Mouse (Mus musculus) forebrain, embryonic 14.5 days (tissue): ENCODE measurements around the gene Upp2. TPM values are rescaled to one million over a fixed set of nuclear protein-coding genes. Genes with fewer than 3 reads are reported as not detected.
A peak's percentile ranks its signal among the peaks of the same experiment; 100 is the strongest.

ENCODE experiments used
- ATAC-seq: fragments of 200-750 bp; cut with Nextera tagmentation; 2 replicates; pipeline ENCODE4 v1.8.0; 2017; ENCODE audit warnings: mild to moderate bottlenecking, moderate library complexity
- DNase-seq: peaks from one replicate; pipeline ENCODE4 v3.0.0-alpha.2; 2015; ENCODE audit warnings: low spot score
- H3K27ac ChIP-seq: fragments of 300-500 bp; sonication (generic); 2 replicates; pipeline ENCODE4 v1.5.1; 2014; ENCODE audit warnings: low read depth, mild to moderate bottlenecking, control low read depth, low read length, moderate library complexity
- H3K27me3 ChIP-seq: fragments of 300-500 bp; sonication (generic); replicated peaks from 2 replicates; pipeline ENCODE4 v1.6.1; 2014; ENCODE audit warnings: low read length, control low read depth, mixed read lengths; ENCODE audit not compliant: control insufficient read depth, insufficient read depth
- H3K36me3 ChIP-seq: fragments of 300-500 bp; sonication (generic); 2 replicates; pipeline ENCODE4 v1.6.1; 2014; ENCODE audit warnings: low read length, control low read depth; ENCODE audit not compliant: control insufficient read depth, insufficient read depth
- H3K4me1 ChIP-seq: fragments of 300-500 bp; sonication (generic); 2 replicates; pipeline ENCODE4 v1.6.1; 2014; ENCODE audit warnings: antibody characterized with exemption, low read length, control low read depth; ENCODE audit not compliant: control insufficient read depth, insufficient read depth
- H3K4me2 ChIP-seq: fragments of 300-500 bp; sonication (generic); 2 replicates; pipeline ENCODE4 v1.6.1; 2014; ENCODE audit warnings: mild to moderate bottlenecking, control low read depth, low read length
- H3K4me3 ChIP-seq: fragments of 300-500 bp; sonication (generic); 2 replicates; pipeline ENCODE4 v1.5.1; 2014; ENCODE audit warnings: low read depth, low read length, control low read depth
- H3K9ac ChIP-seq: fragments of 300-500 bp; sonication (generic); 2 replicates; pipeline ENCODE4 v1.6.1; 2014; ENCODE audit warnings: mild to moderate bottlenecking, low read length, control low read depth, moderate library complexity
- H3K9me3 ChIP-seq: fragments of 300-500 bp; sonication (generic); replicated peaks from 2 replicates; pipeline ENCODE4 v1.6.1; 2016; ENCODE audit warnings: low read length, control low read depth, mixed read lengths; ENCODE audit not compliant: control insufficient read depth
- WGBS: fragments of 180-500 bp; shearing (Covaris S2); extraction: QIAGEN DNeasy Blood & Tissue Kit; methylation state at CpG from one replicate; pipeline ENCODE4 v1.1.7; 2014; 5-methylcytosine and 5-hydroxymethylcytosine counted together
- polyA plus RNA-seq: library from polyadenylated mRNA; unstranded; fragments of >200 nt; fragmentation: Nextera tagmentation; extraction: Ambion mirVana; gene quantifications from 2 replicates; pipeline ENCODE4 v1.2.1, GENCODE M21; 2014

Gene Upp2
- polyA plus RNA-seq, 1 experiment from 2014 or later = 13.1 TPM

- no peak overlapping the region for H3K27ac ChIP-seq
Observed at GRCm38 (mm10) chr2:58565267-58565666, 1.8 kb upstream of the Upp2 start.

GRCm38 (mm10) chr2:58566049-58566409 is 1.1 kb upstream of the Upp2 start:
- H3K36me3 ChIP-seq = no peaks in the 10 kb centered on the region
- peak overlapping the region; percentile 86 for H3K4me3 ChIP-seq
- peak overlapping the region; percentile 97 for H3K27ac ChIP-seq
- peak overlapping the region; percentile 93 for H3K9ac ChIP-seq
- peaks cover 21% of the 10 kb centered on the region for H3K4me1 ChIP-seq
- WGBS = 5% methylated on average over 6 of the region's 6 CpGs
- peak overlapping the region; percentile 79 for H3K4me2 ChIP-seq
- no peaks in the 10 kb centered on the region for H3K27me3 ChIP-seq
- no peak for ATAC-seq
- no peak for DNase-seq
- no peaks in the 10 kb centered on the region for H3K9me3 ChIP-seq

More at GRCm38 (mm10) chr2:58565267-58565666, 1.8 kb upstream of the Upp2 start:
- peak overlapping the region; percentile 86 for H3K4me3 ChIP-seq
- peak overlapping the region; percentile 93 for H3K9ac ChIP-seq
- H3K4me2 ChIP-seq = peak overlapping the region; percentile 79
- DNase-seq (no peak), ATAC-seq (no peak)
- H3K9me3 ChIP-seq = no peaks in the 10 kb centered on the region
- H3K36me3 ChIP-seq = no peaks in the 10 kb centered on the region
- H3K27me3 ChIP-seq = no peaks in the 10 kb centered on the region
- 35% methylated on average over 6 of the region's 6 CpGs for WGBS
- peaks cover 21% of the 10 kb centered on the region for H3K4me1 ChIP-seq

GRCm38 (mm10) chr2:58566410-58567065 is 560 bp upstream of the Upp2 start:
- H3K36me3 ChIP-seq = no peaks in the 10 kb centered on the region
- no peaks in the 10 kb centered on the region for H3K27me3 ChIP-seq
- ATAC-seq (peak; percentile 69), DNase-seq (peak; percentile 47)
- WGBS = 0% methylated on average over 53 of the region's 78 CpGs
- peak overlapping the region; percentile 86 for H3K4me3 ChIP-seq
- H3K9me3 ChIP-seq = no peaks in the 10 kb centered on the region
- peaks cover 21% of the 10 kb centered on the region for H3K4me1 ChIP-seq
- peak overlapping the region; percentile 97 for H3K27ac ChIP-seq
- peak overlapping the region; percentile 93 for H3K9ac ChIP-seq
- H3K4me2 ChIP-seq = peak overlapping the region; percentile 79

DNA sequence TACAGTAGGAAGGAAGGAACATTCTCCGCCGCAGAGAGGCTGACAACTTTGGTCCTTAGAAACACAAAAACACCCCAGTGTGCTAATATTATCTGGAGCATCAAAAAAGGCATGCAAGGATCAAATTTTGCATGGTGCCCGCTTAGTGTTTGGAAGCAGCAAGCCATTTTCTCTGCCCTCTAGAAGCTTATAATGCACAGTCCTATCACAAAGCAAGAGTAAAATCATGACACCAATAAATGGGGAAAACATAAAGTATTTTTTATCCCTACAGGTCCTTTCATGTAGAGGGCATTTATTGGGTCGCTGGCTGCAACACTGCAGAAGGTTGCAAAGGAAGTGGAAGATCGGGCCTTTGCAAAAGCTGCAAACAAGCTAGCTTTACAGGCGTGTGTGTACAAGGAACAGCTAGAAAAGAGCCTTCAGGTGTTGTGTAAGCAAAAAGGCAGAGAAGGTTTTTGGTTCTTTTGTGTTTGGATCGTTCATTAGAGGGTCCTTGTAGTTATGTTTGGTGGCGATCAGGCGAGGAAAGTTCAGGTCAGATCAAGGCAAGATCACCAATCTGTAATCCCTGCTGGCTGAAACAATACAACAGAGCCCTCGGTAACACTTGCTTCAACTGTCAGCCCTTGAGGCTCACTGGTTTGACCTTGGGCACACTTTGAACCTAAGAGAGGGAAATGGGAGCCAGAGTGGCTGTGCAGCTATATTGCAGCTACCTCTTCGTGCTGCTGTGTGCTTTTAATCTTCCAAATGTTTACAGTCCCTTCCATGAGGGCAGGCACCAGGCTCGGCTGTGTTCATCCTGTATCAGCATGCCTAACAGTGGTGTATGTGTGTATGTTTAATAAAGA is 995 bp downstream of the Upp2 start:
- Histone ChIP-seq H3K4me3 (peak overlapping the region; percentile 86), H3K4me1 (peaks cover 21% of the 10 kb centered on the region), H3K27me3 (no peaks in the 10 kb centered on the region), H3K4me2 (peak overlapping the region; percentile 57), H3K9me3 (no peaks in the 10 kb centered on the region), H3K27ac (peak overlapping the region; percentile 97), H3K36me3 (no peaks in the 10 kb centered on the region), H3K9ac (peak overlapping the region; percentile 93)
- 6% methylated on average over 12 of the region's 12 CpGs for WGBS
- DNase-seq = no peak
- ATAC-seq = no peak

DNA sequence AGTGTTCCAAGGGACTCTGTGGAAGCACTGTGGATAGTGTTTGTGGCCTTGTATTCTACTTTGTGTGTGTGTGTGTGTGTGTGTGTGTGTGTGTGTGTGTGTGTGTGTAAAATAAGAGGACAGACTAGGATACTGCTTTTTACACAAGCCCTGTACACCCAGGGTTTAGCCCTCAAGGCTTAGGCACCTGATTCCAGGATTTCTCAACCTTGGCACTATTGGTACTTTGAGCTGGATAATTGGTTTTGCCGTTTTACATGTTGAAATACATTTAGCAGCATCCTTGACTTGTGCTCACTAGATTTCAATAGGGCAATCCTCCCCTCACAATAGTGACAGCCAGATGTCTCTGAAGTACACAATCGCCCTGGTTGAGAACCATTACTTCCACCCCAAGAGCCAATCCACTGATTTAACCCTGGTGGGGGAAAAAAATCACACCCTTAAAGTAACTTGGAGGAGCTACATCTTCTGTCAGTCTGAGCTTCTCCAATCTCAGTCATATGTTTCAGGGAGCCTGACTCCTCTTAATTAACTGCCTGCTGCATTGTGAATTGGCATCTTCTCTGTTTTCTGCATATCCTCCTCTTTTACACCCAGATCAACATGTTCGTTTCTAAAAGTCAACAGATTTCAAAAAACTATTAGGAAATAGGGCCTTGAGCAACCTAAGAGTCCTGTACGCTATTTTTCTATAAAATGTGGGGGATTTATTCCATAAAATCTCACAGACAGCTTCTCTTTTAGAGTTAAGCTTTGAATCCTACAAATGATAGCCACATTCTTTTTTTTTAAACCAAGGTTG is 1.9 kb downstream of the Upp2 start:
- 49% methylated on average over 4 of the region's 4 CpGs for WGBS
- Histone ChIP-seq H3K9ac (peak overlapping the region; percentile 93), H3K4me2 (peak overlapping the region; percentile 57), H3K27ac (0 out of 2 replicates have a peak overlapping the region, but pooled peaks have one; percentile 97), H3K4me1 (peaks cover 21% of the 10 kb centered on the region), H3K4me3 (peak overlapping the region; percentile 86), H3K36me3 (no peaks in the 10 kb centered on the region), H3K27me3 (no peaks in the 10 kb centered on the region), H3K9me3 (no peaks in the 10 kb centered on the region)
- no peak for ATAC-seq
- peak; percentile 52 for DNase-seq

- 93% methylated on average over 2 of the region's 2 CpGs for WGBS
- ATAC-seq (no peak), DNase-seq (no peak)
- Histone ChIP-seq H3K4me1 (no peaks in the 10 kb centered on the region), H3K9me3 (no peaks in the 10 kb centered on the region), H3K4me2 (no peak overlapping the region), H3K9ac (no peak overlapping the region), H3K27me3 (no peaks in the 10 kb centered on the region), H3K27ac (no peak overlapping the region), H3K4me3 (no peak overlapping the region), H3K36me3 (no peaks in the 10 kb centered on the region)
Observed at GRCm38 (mm10) chr2:58574167-58574566, 7.1 kb downstream of the Upp2 start.

DNA sequence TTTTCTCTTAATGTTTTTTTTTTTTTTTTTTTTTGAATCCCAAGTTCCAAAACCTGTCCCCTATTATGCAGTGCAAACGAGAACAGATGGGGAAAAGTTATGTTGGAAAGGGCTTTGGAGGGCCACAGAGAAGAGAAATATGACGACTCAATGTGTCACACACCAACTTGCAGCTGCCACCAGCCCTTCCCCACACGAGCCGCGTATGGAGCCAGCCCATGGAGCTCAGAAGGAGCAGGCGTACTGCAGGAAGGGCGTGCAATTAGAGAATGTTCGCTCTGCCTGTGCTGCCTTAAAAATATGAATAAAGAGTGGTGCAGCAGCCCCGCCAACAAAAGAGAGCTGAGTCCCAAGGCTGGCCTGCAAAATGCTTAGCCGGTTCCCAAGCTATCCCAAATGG is 19.2 kb downstream of the Upp2 start:
- Histone ChIP-seq H3K4me1 (0 out of 2 replicates have a peak, but pooled peaks cover 3% of the 10 kb centered on the region), H3K9ac (no peak overlapping the region), H3K27me3 (no peaks in the 10 kb centered on the region), H3K4me2 (no peak overlapping the region), H3K9me3 (no peaks in the 10 kb centered on the region), H3K36me3 (no peaks in the 10 kb centered on the region), H3K4me3 (no peak overlapping the region), H3K27ac (peak overlapping the region; percentile 74)
- DNase-seq (peak; percentile 80), ATAC-seq (peak; percentile 90)
- WGBS = 55% methylated on average over 10 of the region's 10 CpGs

- no peak overlapping the region for H3K9ac ChIP-seq
- WGBS = 72% methylated on average over 4 of the region's 4 CpGs
- no peak overlapping the region for H3K4me2 ChIP-seq
- no peaks in the 10 kb centered on the region for H3K9me3 ChIP-seq
- H3K36me3 ChIP-seq = no peaks in the 10 kb centered on the region
- no peak overlapping the region for H3K27ac ChIP-seq
- 0 out of 2 replicates have a peak, but pooled peaks cover 3% of the 10 kb centered on the region for H3K4me1 ChIP-seq
- no peak overlapping the region for H3K4me3 ChIP-seq
- ATAC-seq (no peak), DNase-seq (no peak)
- H3K27me3 ChIP-seq = no peaks in the 10 kb centered on the region
Observed at GRCm38 (mm10) chr2:58589637-58590036, 22.5 kb downstream of the Upp2 start.
